Mouse (Mus musculus): Measurements from ENCODE around the gene Trip10.

GRCm38 (mm10) chr17:57262901-57263550 is 13.8 kb downstream of the Trip10 start:
- TF ChIP-seq POLR2A (IDR thresholded peaks at IDR 0.05; ENCODE audit: insufficient read depth, low read length) (no peak), CTCF (IDR thresholded peaks at IDR 0.05; ENCODE audit: low read depth, low read length) (no peak)
